ENCODE assay signal across 12 mouse cellular contexts in the genomic region with DNA sequence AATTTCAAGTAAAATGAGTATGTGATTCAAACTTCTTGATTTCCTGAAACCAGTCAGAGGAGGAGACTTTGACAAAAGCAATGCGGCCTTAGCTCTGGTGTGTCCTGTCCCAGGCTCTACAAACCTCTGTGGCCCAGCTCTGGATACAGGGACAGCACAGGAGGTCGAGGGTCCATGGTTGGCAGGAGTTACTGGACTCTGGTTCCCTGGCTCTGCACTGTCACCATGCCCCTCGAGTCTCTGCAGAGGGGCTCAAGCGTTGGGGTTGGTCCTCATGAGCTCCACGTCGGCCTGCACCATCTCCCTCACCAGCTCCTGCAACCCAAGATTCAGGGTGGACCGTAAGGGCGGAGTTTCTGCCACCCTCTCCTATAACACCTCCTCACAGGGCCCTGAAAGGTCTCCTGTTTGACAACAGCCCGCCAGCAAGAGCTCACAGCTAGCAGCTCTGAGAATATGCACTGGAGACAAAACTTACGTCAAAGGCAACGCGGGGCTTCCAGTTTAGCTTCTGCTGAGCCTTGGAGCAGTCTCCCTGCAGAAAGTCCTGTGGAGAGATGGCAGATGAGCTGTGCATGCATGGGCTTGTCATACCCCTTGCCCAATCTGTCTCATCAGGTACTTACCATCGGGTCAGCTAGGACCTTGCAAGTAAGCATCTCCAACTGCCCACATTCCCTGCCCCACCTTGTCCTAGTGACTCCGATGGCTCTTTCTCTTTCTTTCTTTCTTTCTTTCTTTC. TPM values are rescaled to one million over a fixed set of nuclear protein-coding genes. Genes with fewer than 3 reads are reported as not detected.
A peak's percentile ranks its signal among the peaks of the same experiment; 100 is the strongest.
DNase-seq lines count a peak whose midpoint lies in the region; ATAC-seq lines count a peak whose summit lies in the region.
"Had no signal": no experiment of that assay in that cellular context is flagged by ENCODE, and none has a peak within 500 bp of the region (broad histone marks: within the 10 kb centered on the region; RNA-seq: fewer than 3 reads in every experiment).

No protein-coding gene starts in this region.

- peak overlapping the region; percentile 50; the same call in 1 of the 2 replicates for H3K27ac ChIP-seq in hindbrain, embryonic 10.5 days
- H3K27ac ChIP-seq in hindbrain, embryonic 16.5 days (ENCODE audit: low read depth, low read length), result no peak overlapping the region
- H3K27ac ChIP-seq in embryonic facial prominence, embryonic 14.5 days (replicated peaks; ENCODE audit: low read depth, low read length), result peak overlapping the region; percentile 10; the same call in 1 of the 2 replicates
- H3K27ac ChIP-seq in limb, embryonic 15.5 days, result peak overlapping the region; percentile 51
- H3K27ac ChIP-seq: embryonic facial prominence, embryonic 15.5 days; liver, embryonic 14.5 days had no signal

- no peaks in the 10 kb centered on the region for H3K9me3 ChIP-seq in hindbrain, embryonic 10.5 days
- no peaks in the 10 kb centered on the region for H3K9me3 ChIP-seq in hindbrain, embryonic 16.5 days (ENCODE audit: control insufficient read depth, low read length)
- no peaks in the 10 kb centered on the region for H3K9me3 ChIP-seq in embryonic facial prominence, embryonic 14.5 days (ENCODE audit: control insufficient read depth, low read length)
- no peaks in the 10 kb centered on the region for H3K9me3 ChIP-seq in limb, embryonic 15.5 days
- H3K9me3 ChIP-seq: embryonic facial prominence, embryonic 15.5 days; midbrain, embryonic 12.5 days had no signal

- peaks cover 59% of the 10 kb centered on the region for H3K4me1 ChIP-seq in hindbrain, embryonic 10.5 days (replicated peaks)
- no peaks in the 10 kb centered on the region; the same call in 1 of the 2 replicates for H3K4me1 ChIP-seq in hindbrain, embryonic 16.5 days (ENCODE audit: control insufficient read depth, insufficient read depth, low read depth, low read length)
- peaks cover 32% of the 10 kb centered on the region for H3K4me1 ChIP-seq in embryonic facial prominence, embryonic 14.5 days (ENCODE audit: control insufficient read depth, insufficient read depth, low read length)
- H3K4me1 ChIP-seq in limb, embryonic 15.5 days, result peaks cover 50% of the 10 kb centered on the region

- ATAC-seq in hindbrain, embryonic 16.5 days, result no peak
- ATAC-seq in embryonic facial prominence, embryonic 14.5 days (ENCODE audit: low read depth), result no peak
- ATAC-seq in limb, embryonic 15.5 days (ENCODE audit: insufficient number of reproducible peaks, low FRiP score, low TSS enrichment, low read depth), result no peak
- no peak for ATAC-seq in erythroblast, adult 5-6 weeks (replicated peaks; ENCODE audit: low FRiP score, poor library complexity, severe bottlenecking)

- H3K27me3 ChIP-seq in hindbrain, embryonic 10.5 days (ENCODE audit: insufficient read depth, poor library complexity, severe bottlenecking), result peaks cover 80% of the 10 kb centered on the region
- H3K27me3 ChIP-seq in hindbrain, embryonic 16.5 days (replicated peaks; ENCODE audit: control insufficient read depth, insufficient read depth, low read length), result peaks cover 29% of the 10 kb centered on the region
- peaks cover 41% of the 10 kb centered on the region for H3K27me3 ChIP-seq in embryonic facial prominence, embryonic 14.5 days (replicated peaks; ENCODE audit: control insufficient read depth, insufficient read depth, low read length)
- peaks cover 22% of the 10 kb centered on the region for H3K27me3 ChIP-seq in limb, embryonic 15.5 days

- H3K4me3 ChIP-seq in hindbrain, embryonic 10.5 days, result no peak overlapping the region
- H3K4me3 ChIP-seq in hindbrain, embryonic 16.5 days (ENCODE audit: low read length), result no peak overlapping the region
- H3K4me3 ChIP-seq in embryonic facial prominence, embryonic 14.5 days (ENCODE audit: low read depth, low read length), result no peak overlapping the region
- no peak overlapping the region for H3K4me3 ChIP-seq in limb, embryonic 15.5 days

- peak; percentile 39 for DNase-seq in embryo, embryonic 10.5 days (ENCODE audit: low spot score)
- DNase-seq in embryo, embryonic 11 days, result no peak
- peak; percentile 20 for DNase-seq in hindbrain, embryonic 10.5 days (ENCODE audit: low spot score)
- DNase-seq in embryonic facial prominence, embryonic 14.5 days (ENCODE audit: low spot score), result no peak
- DNase-seq in ovary, postnatal 36 days (ENCODE audit: low spot score), result no peak
- DNase-seq: cerebellum, adult 9-11 months had no signal

- 28% methylated on average over 14 of the region's 14 CpGs for WGBS in hindbrain, embryonic 10.5 days
- whole genome bisulfite sequencing in hindbrain, embryonic 16.5 days, result 40% methylated on average over 14 of the region's 14 CpGs
- WGBS in embryonic facial prominence, embryonic 14.5 days, result 43% methylated on average over 14 of the region's 14 CpGs
- WGBS in limb, embryonic 15.5 days, result 41% methylated on average over 14 of the region's 14 CpGs

- no peak overlapping the region for H3K9ac ChIP-seq in hindbrain, embryonic 16.5 days (ENCODE audit: low read depth, low read length)
- H3K9ac ChIP-seq in embryonic facial prominence, embryonic 14.5 days (ENCODE audit: low read depth, low read length), result no peak overlapping the region
- no peak overlapping the region for H3K9ac ChIP-seq in limb, embryonic 15.5 days
- H3K9ac ChIP-seq: embryonic facial prominence, embryonic 15.5 days; liver, embryonic 14.5 days; midbrain, embryonic 12.5 days had no signal

- H3K36me3 ChIP-seq in hindbrain, embryonic 10.5 days, result no peaks in the 10 kb centered on the region
- H3K36me3 ChIP-seq in hindbrain, embryonic 16.5 days (ENCODE audit: control insufficient read depth, insufficient read depth, low read length), result no peaks in the 10 kb centered on the region
- H3K36me3 ChIP-seq in embryonic facial prominence, embryonic 14.5 days (ENCODE audit: control insufficient read depth, insufficient read depth, low read length), result no peaks in the 10 kb centered on the region
- H3K36me3 ChIP-seq in limb, embryonic 15.5 days, result no peaks in the 10 kb centered on the region
- H3K36me3 ChIP-seq: embryonic facial prominence, embryonic 15.5 days; midbrain, embryonic 12.5 days had no signal

- H3K4me2 ChIP-seq in hindbrain, embryonic 16.5 days (ENCODE audit: low read length), result no peak overlapping the region
- H3K4me2 ChIP-seq in embryonic facial prominence, embryonic 14.5 days (ENCODE audit: low read depth, low read length), result peak overlapping the region; percentile 33
- H3K4me2 ChIP-seq in limb, embryonic 15.5 days, result peak overlapping the region; percentile 26; the same call in 1 of the 2 replicates

RNA-seq across cellular contexts. Expression of a gene that starts 13.4 kb away (rescaled TPM):
- 2.9 and 3.7 TPM in 2 replicates for polyA plus RNA-seq in hindbrain, embryonic 10.5 days (2016; fragmentation: Nextera tagmentation; extraction: Ambion mirVana)
- polyA plus RNA-seq in hindbrain, embryonic 16.5 days (2015; fragmentation: Nextera tagmentation; extraction: Ambion mirVana), result 0.63 and 0.84 TPM in 2 replicates
- polyA plus RNA-seq in embryonic facial prominence, embryonic 14.5 days (2014; fragmentation: Nextera tagmentation; extraction: Ambion mirVana), result 6.7 and 7.3 TPM in 2 replicates
- 2.0 and 3.1 TPM in 2 replicates for polyA plus RNA-seq in limb, embryonic 15.5 days (2015; fragmentation: Nextera tagmentation; extraction: Ambion mirVana)
- 0.19 TPM in 1 of 2 replicates, not detected in the other for total RNA-seq in erythroblast, adult 5-6 weeks (2015; ENCODE audit: low replicate concordance)
- total RNA-seq in erythroblast, adult 5-6 weeks (2017; ENCODE audit: low replicate concordance), result 0.09 TPM in 1 of 2 replicates, not detected in the other

Comparison
In these comparisons a context has a peak if more than half of its experiments do, and no peak if none do; other contexts are left out.
1. DNase-seq: peak in embryo, embryonic 10.5 days (single experiment) and hindbrain, embryonic 10.5 days (single experiment); none in embryo, embryonic 11 days (single experiment), embryonic facial prominence, embryonic 14.5 days (single experiment) and ovary, postnatal 36 days (single experiment).